Mouse (Mus musculus) adipocyte (in vitro differentiated cells): ENCODE data around the gene Ss18l1.

Experiments used
- DNase-seq: peaks from one replicate; pipeline ENCODE4 v3.0.0-alpha.2; 2016; ENCODE audit warnings: low spot score

Gene Ss18l1

DNA sequence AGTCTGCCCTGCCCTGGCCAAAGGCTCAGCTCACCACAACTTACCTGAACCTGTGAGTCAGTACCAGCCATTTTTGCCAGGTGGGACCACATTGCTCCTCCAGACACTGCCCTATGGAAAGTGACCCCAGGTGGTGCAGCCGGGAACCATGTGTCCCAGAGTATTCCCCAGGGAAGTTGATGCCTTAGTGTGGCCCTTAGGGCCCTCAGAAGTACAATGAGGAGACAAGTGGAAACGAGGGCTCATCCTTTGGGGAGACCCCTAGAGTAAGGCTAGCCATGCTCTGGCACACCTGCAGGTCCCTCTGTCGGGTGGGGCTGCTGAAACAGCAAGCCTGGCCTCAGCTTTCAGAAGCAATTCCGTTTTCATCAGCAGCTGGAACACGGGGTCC, 44.3 kb downstream of the Ss18l1 start:
- no peak for DNase-seq

DNA sequence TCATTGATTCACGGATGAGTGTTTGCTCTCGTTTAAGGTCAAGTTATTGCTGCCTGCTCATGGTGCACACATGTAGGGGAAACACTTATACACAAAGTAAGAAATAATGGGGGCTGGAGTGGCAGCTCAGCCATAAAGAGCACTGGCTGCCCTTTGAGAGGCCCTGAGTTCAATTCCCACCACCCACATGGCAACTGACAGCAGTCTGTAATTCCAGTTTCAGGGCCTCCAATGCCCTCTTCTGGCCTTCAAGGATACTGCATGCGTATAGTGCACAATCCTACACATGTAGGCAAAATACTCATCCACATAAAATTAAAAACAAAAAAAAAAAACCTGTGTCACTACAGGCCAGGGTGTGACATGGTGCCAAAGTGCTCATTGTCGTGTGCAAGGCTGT, 45.2 kb downstream of the Ss18l1 start:
- DNase-seq: no peak

DNA sequence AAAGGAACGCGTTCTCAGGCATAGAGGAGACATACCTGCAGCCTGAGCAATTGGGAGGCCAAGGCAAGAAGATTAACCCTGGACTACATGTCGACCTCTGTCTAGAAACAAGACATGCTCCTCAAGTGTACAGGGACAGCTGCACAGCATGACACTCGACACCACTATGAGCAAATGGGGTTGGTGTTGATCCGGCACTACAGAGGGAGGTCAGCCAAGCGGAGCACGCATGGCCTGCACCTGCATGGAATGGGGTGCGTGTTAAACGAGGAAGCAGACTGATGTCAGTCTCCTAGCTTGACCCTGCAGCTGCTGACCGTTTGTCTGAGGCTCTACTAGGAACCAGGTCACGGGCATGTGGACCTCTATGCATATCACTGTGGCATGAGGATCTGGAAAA, 48.0 kb downstream of the Ss18l1 start:
- DNase-seq: no peak

DNA sequence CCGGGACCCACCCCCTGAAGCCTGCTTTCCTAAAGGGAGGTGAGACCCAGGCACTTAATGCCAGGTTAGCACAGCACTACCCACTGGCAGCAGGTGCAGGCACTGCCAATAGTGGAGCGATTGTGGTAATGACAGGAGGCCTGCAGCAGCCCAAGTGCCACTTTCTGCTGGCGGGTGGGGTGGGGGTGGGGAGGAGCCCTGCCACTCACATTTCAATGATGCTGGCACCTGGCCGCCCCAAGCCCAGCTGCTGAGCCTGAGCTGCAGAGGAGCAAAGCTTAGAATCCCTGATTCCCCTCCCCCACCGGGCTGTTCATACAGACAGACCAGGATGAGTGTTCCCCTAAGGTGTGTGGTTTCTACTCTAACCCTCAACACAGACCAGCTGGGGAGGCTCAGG, 53.4 kb downstream of the Ss18l1 start:
- no peak for DNase-seq

DNA sequence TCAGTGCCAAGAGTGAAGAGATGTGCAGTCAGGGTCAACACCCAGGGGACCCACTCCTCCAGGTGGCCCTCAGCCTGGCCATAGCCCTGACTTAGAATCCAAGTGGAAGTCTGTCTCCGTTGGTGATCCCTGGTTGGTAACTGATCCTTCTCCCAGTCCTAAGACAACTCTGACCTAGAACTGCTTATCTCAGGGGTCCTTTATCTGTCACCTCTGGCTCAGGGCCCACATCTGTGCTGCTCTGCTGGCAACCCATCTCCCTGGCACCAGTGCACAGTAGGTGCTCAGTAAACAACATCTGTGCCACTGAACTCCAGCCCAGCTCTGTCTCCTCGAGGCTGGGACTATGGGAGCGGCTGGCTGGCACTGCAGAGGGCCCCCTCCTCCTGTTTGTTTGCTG, 55.3 kb downstream of the Ss18l1 start:
- DNase-seq: no peak

DNA sequence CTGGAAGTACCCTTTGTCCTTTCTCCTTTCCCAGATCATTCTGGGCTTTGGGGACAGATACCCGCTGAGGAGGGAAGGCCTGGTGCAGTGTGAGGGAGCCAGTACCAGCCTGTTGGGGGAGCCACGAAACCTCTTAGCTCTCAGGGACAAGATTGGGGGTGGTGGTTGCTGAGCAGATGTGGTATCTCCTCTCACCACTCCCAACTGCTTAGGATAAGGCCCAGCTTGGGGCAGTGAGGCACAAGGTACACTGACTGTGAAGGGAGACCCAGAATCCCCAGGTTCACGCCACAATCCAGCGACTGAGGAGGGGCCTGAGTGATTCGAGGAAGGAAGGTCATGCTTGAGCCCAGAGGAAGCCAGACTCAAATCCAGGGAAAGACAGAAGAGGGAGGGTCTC, 55.9 kb downstream of the Ss18l1 start:
- no peak for DNase-seq

DNA sequence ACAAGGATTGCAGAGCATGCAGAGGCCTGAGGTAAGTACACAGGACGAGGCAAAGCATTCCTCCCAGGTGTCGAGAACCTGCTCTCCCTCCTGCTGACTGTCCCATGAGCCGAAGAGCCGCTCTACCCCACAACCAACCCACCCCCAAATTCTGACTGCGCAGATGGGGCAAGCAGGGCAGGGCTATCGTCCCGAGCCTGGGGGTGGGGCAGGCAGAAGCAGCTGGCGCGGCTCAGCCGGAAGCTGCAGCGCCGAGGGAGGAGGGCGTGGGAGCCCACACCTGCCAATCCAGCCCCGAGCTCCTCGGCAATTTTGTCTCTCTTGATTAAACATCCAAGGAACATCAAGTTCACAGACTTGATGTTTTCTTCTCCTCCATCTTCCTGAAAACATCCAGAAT, 57.2 kb downstream of the Ss18l1 start:
- DNase-seq: no peak

DNA sequence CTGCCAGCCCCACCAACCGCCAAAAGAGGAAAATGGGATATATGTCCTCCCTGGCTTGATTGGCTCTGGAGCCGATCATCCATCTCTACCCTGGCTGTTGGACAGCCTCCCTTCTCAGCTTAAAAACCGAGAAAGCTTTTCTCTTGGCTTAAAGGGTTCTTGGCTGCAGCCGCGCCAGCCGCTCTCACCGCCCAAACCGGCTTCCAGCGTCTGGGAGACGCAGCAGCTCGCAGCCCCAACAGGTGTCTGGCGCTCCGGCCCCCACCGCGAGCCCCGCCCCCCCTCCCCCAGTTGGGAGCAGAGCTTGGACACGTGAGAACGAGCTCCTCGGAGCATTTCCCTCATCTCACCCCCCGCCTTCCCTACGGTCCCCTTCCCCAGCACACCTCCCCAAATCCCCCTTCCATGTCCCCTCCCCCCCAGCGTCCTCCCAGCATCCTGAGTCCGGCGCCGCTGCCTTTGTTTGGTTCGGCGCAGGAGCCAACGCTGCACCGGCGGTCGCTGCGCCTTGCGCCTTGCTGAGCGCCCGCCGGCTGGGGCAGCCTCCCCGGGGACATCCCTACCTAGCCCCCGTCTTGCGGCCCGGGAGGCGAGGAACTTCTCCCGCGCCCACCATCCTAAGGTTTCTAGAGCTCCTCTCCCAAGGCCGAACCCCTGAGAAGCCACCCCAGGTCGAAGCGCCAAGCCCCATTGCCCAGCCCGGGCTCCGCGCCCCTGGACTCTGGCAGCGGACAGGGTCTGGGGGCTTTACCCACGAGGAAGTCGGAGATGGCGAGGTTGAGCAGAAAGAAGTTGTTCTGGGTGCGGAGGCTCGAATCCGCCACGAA, 61.1 kb downstream of the Ss18l1 start:
- no peak for DNase-seq

DNA sequence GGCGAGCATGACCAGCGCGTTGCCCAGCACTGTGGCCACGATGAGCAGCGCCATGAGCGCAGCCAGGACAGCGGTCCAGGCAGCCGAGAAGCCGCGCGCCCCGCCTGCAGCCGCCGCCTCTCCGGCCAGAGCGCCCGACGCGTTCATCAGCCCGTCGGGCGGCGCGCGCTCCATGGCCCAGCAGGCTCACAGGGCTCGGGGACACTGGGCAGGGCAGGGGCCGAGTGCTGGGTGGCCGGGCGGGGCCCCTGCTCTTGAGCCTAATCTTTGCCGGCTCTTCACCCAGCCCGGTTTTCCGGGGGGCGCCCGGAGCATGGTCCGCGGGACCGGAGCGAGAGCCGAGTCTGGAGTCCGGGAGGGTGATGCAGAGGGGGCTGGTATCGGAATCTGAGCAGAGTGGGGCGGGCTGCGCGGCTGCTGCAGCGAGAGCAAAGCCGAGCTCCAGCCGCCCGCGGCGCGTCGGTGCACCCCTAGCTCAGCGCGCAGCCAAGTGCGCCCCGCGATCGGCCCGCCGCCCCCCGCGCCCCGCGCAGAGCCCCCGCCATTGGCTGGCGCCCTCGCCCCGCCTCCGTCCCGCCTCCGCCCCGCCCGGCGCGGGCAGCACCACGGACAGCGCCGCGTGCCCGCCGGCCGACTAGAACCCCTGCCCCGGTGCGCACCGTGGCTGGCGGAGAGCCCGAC, 61.8 kb downstream of the Ss18l1 start, which contains the start of gene Hrh3:
Gene Hrh3, minus strand, starts transcription at position 511 of the 681 bp plus-strand sequence.
- no peak for DNase-seq

DNA sequence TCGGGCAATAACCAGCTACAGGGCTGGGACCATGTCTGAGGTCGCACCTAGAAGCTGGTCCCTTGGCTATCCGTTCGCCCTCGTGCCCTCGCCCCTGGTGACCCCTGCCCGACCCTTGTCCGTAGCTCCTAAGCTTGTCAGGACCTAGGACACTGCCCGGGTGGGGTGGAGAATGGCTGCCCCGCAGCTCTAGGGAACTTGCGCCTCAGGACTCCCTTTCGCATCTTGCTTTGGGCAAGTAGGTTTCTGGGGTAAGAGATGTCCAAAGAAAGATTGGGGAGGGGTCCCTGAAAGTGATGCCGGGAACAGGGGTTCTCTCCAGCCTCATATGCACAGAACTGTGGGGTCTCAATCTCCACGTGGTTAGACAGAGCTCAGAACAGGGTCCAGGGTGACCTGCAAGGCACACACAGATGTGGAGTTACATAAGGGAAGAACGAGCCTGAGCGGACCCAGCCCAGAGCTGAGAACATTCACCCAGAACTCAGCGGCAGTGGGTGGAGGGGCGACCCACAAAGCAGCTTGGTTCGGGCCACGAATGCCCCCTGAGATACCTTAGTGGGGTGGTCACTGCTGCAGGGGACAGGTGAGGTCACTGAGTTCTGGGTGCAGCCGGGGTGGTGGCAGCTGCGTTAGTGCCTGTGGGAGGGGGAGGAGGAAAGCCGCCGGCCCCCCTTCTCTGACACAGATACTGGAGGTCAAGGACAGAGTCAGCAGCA, 62.5 kb downstream of the Ss18l1 start:
- no peak for DNase-seq

DNA sequence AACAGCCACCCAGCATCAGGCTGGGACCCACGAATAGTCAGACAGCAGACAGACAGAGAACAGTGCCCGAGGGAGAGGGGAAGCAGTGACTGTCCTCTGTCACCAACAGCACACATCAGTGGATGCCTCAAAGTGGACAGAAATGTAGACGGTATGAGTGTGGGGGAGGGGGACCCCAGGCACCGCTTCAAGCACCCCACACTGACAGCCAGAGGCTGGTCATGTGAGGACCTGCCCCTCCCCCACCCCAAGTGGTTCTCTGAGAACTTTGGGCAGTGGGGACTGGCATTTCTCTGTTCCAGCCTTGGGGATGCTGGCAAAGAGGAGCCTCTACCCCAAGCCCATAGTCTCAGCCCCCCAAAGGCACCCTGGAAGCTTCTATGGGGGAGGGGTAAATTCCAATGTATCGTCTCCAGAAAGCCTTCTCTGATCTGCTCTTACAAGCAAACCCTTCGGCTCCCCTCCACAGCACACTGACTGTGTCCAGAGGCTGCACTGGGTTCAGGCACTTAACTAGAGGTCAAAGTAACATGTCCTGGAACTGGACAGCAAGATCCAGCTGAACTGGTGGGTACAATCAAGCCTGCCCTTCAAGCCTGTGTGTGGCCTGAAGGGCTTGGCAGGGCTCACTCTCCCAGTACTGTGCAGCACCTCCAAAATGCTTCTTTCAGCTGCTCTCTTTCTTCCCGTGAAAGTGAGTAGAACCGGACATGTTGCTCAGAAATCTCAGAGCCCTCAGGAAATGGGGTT, 63.3 kb downstream of the Ss18l1 start:
- DNase-seq: no peak

DNA sequence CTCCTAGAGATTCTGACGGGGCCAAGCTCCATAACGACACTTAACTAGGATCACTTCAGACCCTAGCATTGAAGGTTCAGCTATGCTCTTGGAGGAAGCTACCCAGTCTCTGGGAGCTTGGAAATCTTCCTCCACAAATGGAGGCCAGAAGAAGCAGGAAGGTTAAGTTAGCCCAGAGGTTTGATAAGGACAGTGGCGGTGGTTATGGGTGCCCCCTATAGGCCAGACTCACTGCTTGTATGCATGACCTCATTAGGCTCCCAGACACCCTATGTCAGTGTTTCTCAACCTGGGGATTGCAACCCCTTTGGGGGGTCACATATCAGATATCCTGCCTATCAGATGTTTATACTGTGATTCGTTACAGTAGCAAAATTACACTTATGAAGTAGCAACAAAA, 64.8 kb downstream of the Ss18l1 start:
- DNase-seq: no peak

DNA sequence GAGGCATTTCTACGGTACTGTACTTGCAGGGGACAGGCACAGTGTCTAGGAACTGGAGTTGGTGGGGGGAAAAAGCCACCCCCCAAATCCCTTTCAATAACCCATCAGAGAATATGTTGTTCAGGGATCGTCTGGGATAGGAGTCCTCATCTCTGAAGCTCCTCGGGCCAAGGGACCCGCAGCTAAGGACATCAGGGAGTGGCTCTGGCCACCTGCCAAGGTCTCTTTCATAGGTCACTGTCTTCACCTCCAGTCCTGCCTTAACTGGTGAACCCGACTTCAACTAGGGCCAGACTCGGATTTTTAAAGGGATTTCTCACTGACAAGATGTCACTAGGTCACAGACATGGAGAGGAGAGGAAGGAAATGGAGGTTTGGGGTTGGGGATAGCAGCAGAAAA, 66.0 kb downstream of the Ss18l1 start:
- DNase-seq: no peak

DNA sequence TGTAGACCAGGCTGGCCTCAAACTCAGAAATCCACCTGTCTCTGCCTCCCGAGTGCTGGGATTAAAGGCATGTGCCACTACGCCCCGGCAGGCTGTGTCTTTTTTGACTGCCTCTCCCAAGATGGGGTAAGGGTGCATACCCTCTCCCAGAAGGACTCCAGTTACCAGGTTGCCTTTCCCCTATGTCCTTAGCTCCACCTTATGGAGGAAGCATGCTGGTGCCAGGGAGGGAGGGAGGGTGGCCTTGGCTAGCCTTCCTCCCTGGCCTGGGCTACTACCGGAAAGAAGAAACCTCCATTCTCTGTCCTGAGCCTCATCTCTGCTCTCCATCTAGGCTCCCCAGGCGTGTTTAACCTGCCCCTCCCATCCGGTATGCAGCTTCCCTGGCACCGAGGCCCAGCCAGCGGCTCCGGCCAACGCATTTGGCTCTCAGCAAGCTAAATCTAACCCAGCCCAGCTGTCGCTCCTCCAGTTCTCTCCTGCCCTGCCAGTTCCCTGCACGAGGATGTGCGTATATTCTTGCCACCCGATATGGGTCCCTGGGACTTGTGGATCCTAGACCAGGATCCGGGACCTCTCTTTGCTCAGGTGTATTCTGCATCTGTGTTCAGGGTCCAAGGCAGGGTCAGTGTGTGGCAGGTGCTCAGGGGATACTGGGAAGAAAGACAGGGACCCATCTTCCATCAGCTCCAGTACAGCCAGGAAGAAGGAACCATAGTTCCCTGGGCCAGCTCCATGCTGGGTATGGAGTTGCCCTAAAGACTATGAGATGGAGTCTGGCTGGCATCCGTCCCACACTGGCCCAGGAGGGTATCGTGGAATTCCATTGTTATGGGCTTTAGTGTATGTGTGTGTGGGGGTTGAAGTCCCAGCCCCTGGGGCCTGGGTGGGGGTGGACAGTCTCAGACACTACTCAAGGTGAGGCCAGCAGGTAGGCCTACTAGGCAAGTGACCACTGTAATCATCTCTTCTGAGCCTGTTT, 71.9 kb downstream of the Ss18l1 start:
- peak; percentile 79 for DNase-seq

DNA sequence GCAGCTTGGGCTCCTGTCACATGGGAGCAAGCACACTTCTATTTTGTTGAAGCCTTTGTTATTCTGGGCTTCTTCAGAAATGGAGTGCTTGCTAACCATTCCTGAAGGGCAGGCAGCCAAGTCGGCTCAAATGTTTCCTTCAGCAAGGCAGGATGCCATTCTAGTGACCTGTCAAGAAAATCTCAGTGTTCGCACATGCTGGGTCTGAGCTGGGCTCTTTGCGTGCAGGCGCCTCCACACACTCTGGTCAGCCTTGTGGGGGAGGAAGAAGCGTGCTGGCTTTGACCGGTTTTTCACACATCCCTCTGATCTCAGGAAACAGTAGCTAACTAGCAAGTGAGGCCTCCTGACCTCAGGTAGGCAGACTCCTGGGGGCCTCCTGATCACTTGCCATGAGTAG, 73.0 kb downstream of the Ss18l1 start:
- peak; percentile 89 for DNase-seq

DNA sequence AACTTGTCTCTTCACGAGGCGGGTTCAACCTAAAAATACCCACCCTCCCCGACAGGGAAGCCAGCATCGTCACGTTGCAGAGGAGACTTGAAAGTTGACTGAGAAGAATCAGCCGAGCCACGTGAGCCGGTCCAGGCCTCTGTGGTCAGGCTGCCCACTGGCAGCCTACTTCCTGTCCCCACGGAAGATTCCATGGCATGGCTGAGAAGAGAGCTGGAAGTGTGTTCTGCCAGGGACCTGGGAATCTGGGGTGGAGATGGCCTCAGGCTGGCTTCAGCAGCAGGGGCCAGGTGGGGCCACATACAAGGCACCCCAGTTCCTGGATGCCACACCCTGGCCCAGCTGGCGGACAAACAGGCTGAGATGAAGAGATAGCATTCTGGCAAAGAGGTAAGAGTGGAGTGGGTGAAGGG, 73.8 kb downstream of the Ss18l1 start:
- no peak for DNase-seq

DNA sequence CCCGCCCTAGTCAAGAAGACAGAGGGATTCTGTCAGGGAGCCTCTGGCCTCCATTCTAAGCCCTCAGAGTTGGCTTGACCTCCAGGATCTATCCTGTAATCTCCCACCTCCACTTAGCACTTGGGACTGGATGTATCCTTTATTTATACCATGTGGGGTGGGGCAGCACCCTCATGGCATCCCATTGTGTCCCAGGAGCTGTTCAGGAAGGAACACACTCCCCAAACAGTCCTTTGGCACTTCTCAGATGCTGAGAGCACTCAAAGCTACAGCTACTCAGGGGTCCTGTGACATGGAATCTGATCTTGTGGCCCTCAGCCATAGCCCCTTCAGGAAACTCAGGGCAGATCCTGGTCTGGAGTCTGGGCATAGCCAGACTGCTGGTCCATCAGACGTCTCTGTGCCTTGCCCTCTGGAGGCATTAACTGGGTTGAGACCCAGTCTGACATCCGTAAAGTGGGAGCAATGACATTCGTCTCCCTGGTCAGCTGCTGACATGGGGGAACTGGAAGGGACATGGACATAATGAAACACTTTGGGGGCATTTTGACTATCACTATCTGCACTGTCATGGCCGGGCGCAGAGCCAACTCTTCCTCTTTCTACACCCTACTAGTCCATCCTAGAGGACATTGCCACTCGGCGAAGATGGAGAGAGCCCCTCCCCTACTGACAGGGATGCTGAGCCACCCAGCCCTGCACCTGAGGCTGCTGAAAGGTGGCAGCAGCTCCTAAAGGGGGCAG, 74.6 kb downstream of the Ss18l1 start:
- no peak for DNase-seq

DNA sequence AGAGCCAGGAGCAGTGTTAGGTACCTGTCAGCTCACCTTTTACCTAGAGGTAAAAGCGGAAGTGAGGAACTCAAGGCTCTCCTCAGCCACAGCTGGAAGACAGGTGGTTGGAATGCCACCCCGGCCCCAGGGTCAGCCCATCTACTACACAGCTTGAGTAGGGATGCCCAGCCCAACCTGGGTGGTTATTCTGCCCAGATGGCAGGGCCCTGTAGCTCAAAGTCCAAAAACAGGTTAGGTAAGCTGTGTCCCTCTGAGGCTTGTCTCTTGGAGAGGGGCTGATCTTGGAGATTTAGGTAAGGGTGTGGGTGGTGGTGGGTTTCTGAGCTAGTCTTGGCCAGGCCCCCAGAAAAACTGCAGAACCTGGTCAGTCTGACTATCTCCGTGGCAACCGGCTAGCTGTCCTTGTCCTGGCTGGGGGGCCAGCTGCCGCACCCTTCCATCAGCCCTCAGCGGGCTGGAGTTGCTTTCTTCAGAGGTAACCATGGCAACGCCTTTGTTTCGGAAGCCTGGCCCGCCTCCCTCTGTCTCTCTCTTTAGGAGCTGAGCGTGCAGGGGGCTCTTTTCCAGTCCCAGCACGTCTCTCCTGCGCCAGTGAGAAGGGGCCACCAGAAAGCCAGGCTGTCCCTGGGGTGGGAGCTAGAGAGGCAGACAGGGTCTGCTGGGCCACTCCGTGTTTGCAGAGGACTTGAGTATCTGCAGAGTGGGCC, 75.3 kb downstream of the Ss18l1 start:
- DNase-seq: no peak

DNA sequence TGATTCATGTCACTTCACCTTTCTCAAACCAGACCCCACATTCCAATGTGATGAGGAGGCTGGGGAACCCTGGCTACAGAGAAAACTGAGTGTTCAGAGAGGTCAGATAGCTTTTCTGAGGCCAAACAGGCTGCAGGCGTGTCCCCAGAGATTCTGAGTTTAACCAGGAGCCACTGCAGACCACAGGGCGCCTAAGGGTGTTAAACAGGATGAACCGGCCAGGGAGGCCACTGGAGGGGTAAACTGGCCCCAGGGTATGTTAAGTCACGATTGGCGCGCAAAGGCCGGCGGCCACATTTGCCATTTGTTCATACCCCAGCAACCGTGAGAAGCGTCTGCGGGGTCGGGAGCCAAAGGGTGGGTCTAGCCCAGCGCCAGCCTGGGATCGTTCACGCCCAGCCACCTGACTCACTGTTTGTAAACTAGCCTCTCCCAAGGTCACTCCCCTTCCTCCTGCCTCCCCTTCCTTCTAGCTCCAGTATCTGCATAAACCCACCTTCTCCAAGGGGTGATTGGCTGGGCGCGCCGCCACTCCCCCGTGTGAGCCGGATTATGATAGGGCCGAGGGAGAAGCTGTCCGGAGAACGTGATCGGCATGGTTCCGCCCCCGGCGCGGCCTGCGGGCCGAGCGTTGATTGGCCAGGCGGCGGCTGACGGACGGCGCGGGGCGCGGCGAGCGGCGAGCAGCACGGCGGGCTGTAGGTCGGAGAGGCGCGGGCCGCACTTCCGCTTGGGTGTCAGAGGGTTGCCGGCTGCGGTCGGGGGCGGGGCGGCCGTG, 76.5 kb downstream of the Ss18l1 start, which contains the start of gene Osbpl2:
Gene Osbpl2, plus strand, starts transcription at position 646 of the 778 bp plus-strand sequence.
- peak; percentile 99 for DNase-seq
